8 mouse cellular contexts compared by ENCODE assay signal in genomic region chr19:47854796-47855783, GRCm38 (mm10). TPM values are rescaled to one million over a fixed set of nuclear protein-coding genes. Genes with fewer than 3 reads are reported as not detected.
DNase-seq lines count a peak whose midpoint lies in the region; ATAC-seq lines count a peak whose summit lies in the region.

TSS of gene Gsto1 (plus strand) at chr19:47854970.

- H3K36me3 ChIP-seq in hindbrain, embryonic 12.5 days = no peaks in the 10 kb centered on the region

- ATAC-seq in hindbrain, embryonic 12.5 days (ENCODE audit: low FRiP score) = peak; percentile 94

- 1% methylated on average over 60 of the region's 60 CpGs for WGBS in hindbrain, embryonic 12.5 days

- DNase-seq in NIH3T3 (ENCODE audit: low read depth) = peak; percentile 97
- peak; percentile 93 to 94 for DNase-seq in cerebellum, postnatal 10 days
- DNase-seq in frontal cortex, postnatal 14 days (ENCODE audit: low spot score in 2 of 2) = peak; percentile 80 to 84
- DNase-seq in layer of hippocampus, postnatal 14 days (ENCODE audit: low spot score in 2 of 2) = peak; percentile 82 to 89
- DNase-seq in lung, postnatal 10 days = peak; percentile 94
- DNase-seq in ovary, postnatal 14 days (ENCODE audit: low spot score) = peak; percentile 82
- DNase-seq in thymus, postnatal 10 days (ENCODE audit: low spot score in 2 of 2) = peak; percentile 27 to 36

- H3K4me3 ChIP-seq in hindbrain, embryonic 12.5 days = peak within 1 kb of the TSS; percentile 68

- H3K4me2 ChIP-seq in hindbrain, embryonic 12.5 days (replicated peaks) = peak within 1 kb of the TSS; percentile 99

- peaks cover 14% of the 10 kb centered on the region for H3K4me1 ChIP-seq in hindbrain, embryonic 12.5 days

- H3K9ac ChIP-seq in hindbrain, embryonic 12.5 days = peak within 1 kb of the TSS; percentile 78

- no peaks in the 10 kb centered on the region for H3K9me3 ChIP-seq in hindbrain, embryonic 12.5 days (replicated peaks)

- peak within 1 kb of the TSS; percentile 64; the same call in 1 of the 2 replicates for H3K27ac ChIP-seq in hindbrain, embryonic 12.5 days

- H3K27me3 ChIP-seq in hindbrain, embryonic 12.5 days = no peaks in the 10 kb centered on the region; the same call in 1 of the 2 replicates

RNA-seq across cellular contexts. Expression of gene Gsto1, which starts in this region (rescaled TPM):
- polyA plus RNA-seq in hindbrain, embryonic 12.5 days (2016; fragmentation: Nextera tagmentation; extraction: Ambion mirVana) = 102 and 106 TPM in 2 replicates
- total RNA-seq in layer of hippocampus, postnatal 14 days (2021) = 10 to 100 TPM; 74.0 to 77.7 TPM

Comparison
In these comparisons a context has a peak if more than half of its experiments do, and no peak if none do; other contexts are left out.
1. Peak in every context shown above with its lines: DNase-seq, ATAC-seq, H3K4me3 ChIP-seq and H3K27ac ChIP-seq.
2. DNase-seq: peak in every context shown above with its lines; median percentile 97 in NIH3T3; 94 in lung, postnatal 10 days; 94 in cerebellum, postnatal 10 days; 86 in layer of hippocampus, postnatal 14 days; 82 in frontal cortex, postnatal 14 days; 82 in ovary, postnatal 14 days; 32 in thymus, postnatal 10 days.